Mouse (Mus musculus) embryonic stem cell, embryonic (primary cell): ENCODE results near the gene Il11ra1.
"Not testable (repeated sequence)": the region's sequence is repeated elsewhere in the genome, so short reads cannot be mapped to it uniquely, and the experiment has no call there.

Experiments
- CTCF ChIA-PET, 4 experiments: fragments of 300-600 bp in 2 of 4; fragments of 350-600 bp in 2 of 4; sonication (Branson Sonifier 250); formaldehyde crosslinking; loops; one replicate each; lab custom pipeline; 2022; ENCODE audit warnings: inconsistent platforms in 2 of 4; lab: Charles Lee
- POLR2A ChIA-PET, 4 experiments: fragments of 300-600 bp in 2 of 4; fragments of 350-600 bp in 2 of 4; sonication (Branson Sonifier 250); formaldehyde crosslinking; loops; one replicate each; lab custom pipeline; 2022; ENCODE audit warnings: antibody characterized with exemption in 4 of 4, inconsistent platforms in 1 of 4; lab: Charles Lee

The Il11ra1 gene

GRCm38 (mm10) chr4:41696452-41696851, 3.3 kb upstream of the Il11ra1 start:
- CTCF ChIA-PET = interaction anchor here in 3 of 4 experiments (0.6 to 2.2 kb wide), 13 partner anchors 10 to 199 kb away, joined by 3 to 8 read pairs (median 4); partner anchors contain the start of genes Dnaic1 (in 1 of the 3) and Fam219a (in 1 of the 3)
- POLR2A ChIA-PET = interaction anchor here in 1 of 4 experiments (0.7 kb wide), 1 partner anchor 748 kb away, joined by 12 read pairs; the partner anchor contains the start of gene Chmp5

- ChIA-PET CTCF (interaction anchor here in 3 of 4 experiments (0.6 to 2.2 kb wide), 13 partner anchors 9 to 228 kb away, joined by 3 to 8 read pairs (median 5); partner anchors contain the start of genes Dnaic1 (in 1 of the 3) and Fam219a (in 1 of the 3)), POLR2A (interaction anchor here in 1 of 4 experiments (0.7 kb wide), 1 partner anchor 749 kb away, joined by 12 read pairs; the partner anchor contains the start of gene Chmp5)
Observed at GRCm38 (mm10) chr4:41696930-41697841, 2.6 kb upstream of the Il11ra1 start, which contains the start of gene Cntfr. Gene Cntfr (minus strand): TSS chr4:41697089.

DNA sequence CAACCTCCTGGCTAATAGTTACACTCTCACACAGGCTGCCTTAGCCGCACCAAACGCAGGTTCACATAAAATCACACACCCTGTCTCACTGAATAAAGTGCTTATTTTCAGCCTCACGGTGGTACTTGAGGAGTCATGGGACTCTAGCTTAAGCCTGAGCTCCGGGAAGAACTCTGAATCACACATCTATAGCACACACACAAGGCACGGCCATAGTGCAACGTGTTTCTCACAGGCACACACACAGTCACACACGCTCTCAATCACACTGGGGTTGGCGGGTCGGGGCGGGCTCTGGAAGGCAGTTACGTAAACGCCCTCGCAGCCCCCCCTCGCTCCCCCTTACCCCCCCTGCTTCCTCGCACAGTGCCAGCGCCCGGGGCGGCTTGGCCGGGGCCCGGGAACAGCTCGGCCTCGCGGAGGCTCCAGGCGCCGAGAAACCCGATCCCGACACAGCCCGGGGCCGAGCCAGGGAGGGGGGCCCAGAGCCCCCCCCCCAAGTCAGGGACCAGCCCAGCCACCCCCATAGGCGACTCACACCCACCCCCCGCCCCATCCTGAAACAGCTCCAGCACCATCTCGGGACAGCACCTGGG, 1.3 kb upstream of the Il11ra1 start:
- CTCF ChIA-PET = interaction anchor here in 2 of 4 experiments (1.2 to 2.2 kb wide), 3 partner anchors 9 to 229 kb away, joined by 4 to 6 read pairs (median 5); no protein-coding TSS in a partner anchor
- POLR2A ChIA-PET = not testable (repeated sequence)

GRCm38 (mm10) chr4:41700224-41700623, 435 bp downstream of the Il11ra1 start:
- POLR2A ChIA-PET, CTCF ChIA-PET: not testable (repeated sequence)

GRCm38 (mm10) chr4:41702226-41702625, 2.4 kb downstream of the Il11ra1 start:
- CTCF ChIA-PET, POLR2A ChIA-PET: not testable (repeated sequence)

GRCm38 (mm10) chr4:41704651-41705050, 4.9 kb downstream of the Il11ra1 start:
- CTCF ChIA-PET = interaction anchor here in 2 of 4 experiments (0.9 to 2.5 kb wide), 4 partner anchors 10 to 236 kb away, joined by 3 to 10 read pairs (median 5); no protein-coding TSS in a partner anchor
- POLR2A ChIA-PET = interaction anchor here in 3 of 4 experiments (0.9 to 1.7 kb wide), 7 partner anchors 8 to 240 kb away, joined by 3 to 7 read pairs (median 4); partner anchors contain the start of genes Rpp25l (in 2 of the 3), AI464131 (in 1 of the 3), Kif24 (in 1 of the 3) and Nudt2 (in 1 of the 3)

DNA sequence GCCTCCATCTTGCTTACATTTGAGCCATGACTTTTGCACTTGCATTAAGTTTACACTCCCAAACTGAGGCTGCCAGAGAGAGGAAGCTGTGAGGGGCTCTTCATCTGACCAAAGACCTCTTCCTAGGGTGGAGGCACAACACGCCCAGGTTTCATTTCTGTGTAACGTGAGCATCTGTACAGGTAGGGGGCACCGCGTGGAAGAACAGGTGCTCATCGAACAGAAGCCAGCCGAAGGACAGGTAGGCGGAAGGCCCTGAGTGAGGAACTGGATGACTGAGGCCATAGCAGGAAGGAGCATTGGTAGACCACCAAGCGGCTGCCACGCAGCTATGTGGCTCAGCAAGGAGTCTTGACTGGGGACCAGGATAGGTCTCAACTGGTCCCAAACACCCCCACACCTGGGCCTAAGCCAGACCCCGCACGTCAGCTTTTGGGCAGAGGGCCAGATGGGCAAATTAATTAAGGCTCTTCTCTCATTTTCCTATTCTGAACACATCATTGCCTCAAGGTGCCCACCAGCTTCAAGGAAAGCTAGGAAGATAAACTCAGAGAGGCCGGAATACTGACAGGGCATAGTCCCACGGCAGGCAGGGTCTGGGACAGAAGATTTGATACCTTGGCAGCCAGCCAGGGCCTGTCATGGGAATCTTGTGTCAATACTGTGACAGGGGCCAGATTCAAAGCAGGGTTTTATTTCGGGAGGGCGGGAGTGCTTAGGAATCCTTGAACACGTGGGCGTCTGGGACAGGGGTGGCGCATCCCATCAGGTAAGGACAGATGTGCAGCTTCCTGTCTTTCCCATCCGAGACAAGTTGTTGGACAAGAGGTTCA, 6.3 kb downstream of the Il11ra1 start:
- ChIA-PET CTCF (interaction anchor here (0.6 to 2.9 kb wide), 20 partner anchors 8 to 208 kb away, joined by 3 to 34 read pairs (median 4); partner anchors contain the start of genes AI464131 (in 1 of the 4) and Cntfr (in 1 of the 4)), POLR2A (interaction anchor here in 2 of 4 experiments (0.6 to 1.6 kb wide), 7 partner anchors 20 to 605 kb away, joined by 3 to 6 read pairs (median 4); partner anchors contain the start of genes AI464131 (in 1 of the 2), Dnaic1 (in 1 of the 2) and Fam219a (in 1 of the 2))

DNA sequence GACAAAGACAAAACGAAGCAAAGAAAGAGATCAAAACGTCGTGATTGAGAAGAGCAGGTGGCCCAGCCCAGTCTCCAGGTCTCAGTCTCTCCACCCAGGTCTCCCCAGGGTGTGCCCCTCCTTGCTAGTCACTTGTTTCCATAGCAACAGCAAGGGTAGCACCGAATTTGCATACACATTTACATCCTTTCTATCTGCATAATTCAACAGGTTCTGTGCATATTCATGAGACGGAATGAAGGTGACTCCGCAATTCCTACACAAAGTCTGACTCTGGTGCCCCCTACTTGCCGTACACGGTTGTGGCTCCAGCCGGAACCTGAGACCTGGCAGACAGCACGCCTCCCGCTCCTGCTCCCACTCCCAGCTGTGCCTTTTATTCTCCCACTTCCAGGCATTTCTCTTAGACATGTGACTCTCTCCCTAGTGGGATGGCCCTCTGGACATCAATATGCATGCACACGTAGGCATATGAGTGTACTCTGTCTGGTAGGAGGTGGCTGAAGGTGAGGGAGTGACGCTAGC, 7.3 kb downstream of the Il11ra1 start:
- POLR2A ChIA-PET = interaction anchor here in 3 of 4 experiments (0.7 to 2.0 kb wide), 20 partner anchors 17 to 651 kb away, joined by 3 to 8 read pairs (median 4); partner anchors contain the start of genes Dnaic1 (in 3 of the 3), Fam219a (in 3 of the 3), AI464131 (in 1 of the 3) and Arid3c (in 1 of the 3)
- CTCF ChIA-PET = interaction anchor here (0.5 to 2.9 kb wide), 55 partner anchors 9 to 656 kb away, joined by 3 to 34 read pairs (median 4); partner anchors contain the start of genes AI464131 (in 2 of the 4), Cntfr (in 2 of the 4), Dnaic1 (in 2 of the 4) and Fam219a (in 2 of the 4)

DNA sequence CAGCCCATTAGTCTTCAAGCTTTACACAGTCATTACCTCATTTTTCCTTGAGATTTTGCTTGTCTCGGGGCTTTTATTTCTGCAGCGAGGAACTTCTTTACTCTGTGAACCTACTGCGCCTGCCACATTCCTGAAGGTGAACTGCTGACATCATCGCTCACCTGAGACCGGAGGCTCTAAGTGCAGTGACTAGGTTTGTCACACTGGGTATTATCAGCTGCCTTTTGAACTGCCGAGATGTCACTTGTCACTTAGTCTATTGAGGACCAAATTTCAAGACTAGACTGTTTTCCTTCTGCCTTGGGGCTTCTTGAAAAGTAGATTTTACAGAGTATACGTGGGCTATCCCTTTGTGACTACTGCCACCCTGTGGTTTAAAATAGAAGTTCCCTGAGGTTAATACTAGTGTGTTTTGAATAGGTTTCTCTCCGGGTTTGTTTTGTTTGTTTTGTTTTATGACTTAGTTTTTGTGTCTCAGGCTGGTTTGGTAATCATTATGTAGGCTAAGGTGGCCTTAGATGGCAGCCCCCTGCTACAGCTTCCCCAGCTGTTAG, 8.5 kb downstream of the Il11ra1 start:
- ChIA-PET POLR2A (interaction anchor here in 2 of 4 experiments (1.1 to 2.0 kb wide), 9 partner anchors 16 to 240 kb away, joined by 3 to 8 read pairs (median 4); partner anchors contain the start of genes Arid3c (in 1 of the 2), Dnaic1 (in 1 of the 2) and Fam219a (in 1 of the 2)), CTCF (interaction anchor here (0.7 to 2.9 kb wide), 31 partner anchors 11 to 657 kb away, joined by 3 to 34 read pairs (median 4); partner anchors contain the start of genes AI464131 (in 2 of the 4), Cntfr (in 1 of the 4), Dnaic1 (in 1 of the 4) and Enho (in 1 of the 4))

DNA sequence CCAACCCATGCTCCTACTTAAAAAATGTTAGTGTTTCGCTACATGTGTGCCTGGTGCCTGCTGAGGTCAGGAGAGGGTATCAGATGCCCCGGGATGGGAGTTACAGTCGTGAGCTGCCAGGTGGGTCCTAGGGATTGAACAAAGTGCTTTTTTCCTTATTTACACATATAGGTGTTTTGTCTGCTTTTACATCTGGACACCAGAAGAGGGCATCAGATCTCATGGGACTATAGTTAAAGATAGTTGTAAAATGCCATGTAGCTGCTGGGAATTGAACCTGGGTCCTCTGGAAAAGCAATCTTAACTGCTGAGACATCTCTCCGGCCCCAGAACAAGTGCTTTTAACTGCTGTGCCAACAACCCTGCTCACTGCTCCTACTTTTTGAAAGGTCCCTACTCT, 10.4 kb downstream of the Il11ra1 start:
- CTCF ChIA-PET = interaction anchor here in 3 of 4 experiments (0.6 to 3.8 kb wide), 11 partner anchors 27 to 1478 kb away, joined by 3 to 21 read pairs (median 3); partner anchors contain the start of genes AI464131 (in 1 of the 3) and Ubap1 (in 1 of the 3)
- POLR2A ChIA-PET = interaction anchor here in 2 of 4 experiments (0.9 to 4.6 kb wide), 3 partner anchors 29 to 207 kb away, joined by 3 to 45 read pairs (median 3); partner anchors contain the start of gene AI464131 (in 1 of the 2)

GRCm38 (mm10) chr4:41711705-41712375, 12.1 kb downstream of the Il11ra1 start:
- ChIA-PET CTCF (interaction anchor here in 3 of 4 experiments (0.6 to 3.8 kb wide), 14 partner anchors 10 to 306 kb away, joined by 3 to 21 read pairs (median 4); partner anchors contain the start of genes AI464131 (in 1 of the 3), Dnaic1 (in 1 of the 3) and Fam219a (in 1 of the 3)), POLR2A (interaction anchor here in 3 of 4 experiments (0.6 to 4.6 kb wide), 20 partner anchors 8 to 247 kb away, joined by 3 to 45 read pairs (median 4); partner anchors contain the start of genes Dctn3 (in 2 of the 3), AI464131 (in 1 of the 3), Fam219a (in 1 of the 3) and Kif24 (in 1 of the 3))

GRCm38 (mm10) chr4:41712421-41713196, 12.8 kb downstream of the Il11ra1 start:
- CTCF ChIA-PET = interaction anchor here (1.0 to 3.8 kb wide), 17 partner anchors 9 to 322 kb away, joined by 3 to 40 read pairs (median 5); partner anchors contain the start of genes Dnaic1 (in 2 of the 4), Fam219a (in 2 of the 4), AI464131 (in 1 of the 4) and Arid3c (in 1 of the 4)

DNA sequence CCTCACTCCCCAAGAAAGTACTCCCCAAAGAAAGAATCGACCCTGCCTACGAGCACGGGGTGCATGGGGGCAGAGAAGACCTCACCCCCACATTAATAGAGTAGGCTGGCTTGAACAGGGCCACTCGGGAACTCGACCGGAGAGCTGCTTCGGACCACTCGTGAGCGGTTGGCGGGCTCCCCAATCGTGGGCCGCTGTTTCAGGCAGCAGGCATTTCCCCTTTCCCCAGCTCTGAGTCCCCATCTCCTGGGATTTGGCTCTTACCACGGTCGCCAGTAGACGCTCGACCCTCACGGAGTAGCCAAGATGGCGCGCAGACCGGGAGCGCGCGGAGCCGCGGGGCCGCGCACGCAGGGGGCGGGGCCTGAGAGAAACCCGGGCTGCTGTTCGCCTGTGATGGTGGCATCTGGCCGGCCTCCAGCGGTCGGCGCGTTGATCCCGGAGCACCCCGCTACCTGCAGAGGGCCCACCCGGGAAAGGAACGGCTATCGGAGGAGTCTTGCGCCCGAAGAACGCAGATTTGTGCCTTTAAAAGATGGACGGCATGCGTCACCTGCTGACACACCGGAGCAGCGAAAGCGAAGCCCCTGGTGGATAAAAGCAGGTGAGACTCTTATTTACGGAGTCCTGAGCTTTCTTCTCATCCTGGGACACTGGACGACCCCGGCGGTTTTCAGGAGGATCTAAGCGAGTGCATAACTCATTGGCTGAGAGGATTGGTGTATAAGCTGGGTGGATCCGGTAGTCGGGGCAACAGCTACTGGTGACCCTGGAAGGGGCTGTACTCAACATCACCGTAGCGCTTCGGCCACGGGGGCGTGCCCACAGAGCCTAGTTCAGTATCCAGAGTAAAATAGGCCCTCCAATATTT, 13.6 kb downstream of the Il11ra1 start, which contains the start of gene Rpp25l:
TSS of gene Rpp25l (minus strand) at position 338 of the 871 bp plus-strand sequence.
- ChIA-PET CTCF (interaction anchor here (0.6 to 4.5 kb wide), 35 partner anchors 8 to 857 kb away, joined by 3 to 59 read pairs (median 5); partner anchors contain the start of genes Dnaic1 (in 2 of the 4), Fam219a (in 2 of the 4), Kif24 (in 2 of the 4) and Nudt2 (in 2 of the 4)), POLR2A (interaction anchor here (0.6 to 4.6 kb wide), 26 partner anchors 9 to 249 kb away, joined by 3 to 45 read pairs (median 5); partner anchors contain the start of genes Dctn3 (in 2 of the 4), Arid3c (in 1 of the 4), Fam219a (in 1 of the 4) and Galt (in 1 of the 4))

More at GRCm38 (mm10) chr4:41712421-41713196, 12.8 kb downstream of the Il11ra1 start:
- POLR2A ChIA-PET = interaction anchor here in 3 of 4 experiments (0.6 to 4.6 kb wide), 26 partner anchors 8 to 248 kb away, joined by 3 to 45 read pairs (median 4); partner anchors contain the start of genes Dctn3 (in 2 of the 3), AI464131 (in 1 of the 3), Arid3c (in 1 of the 3) and Fam219a (in 1 of the 3)
